Mouse (Mus musculus) forebrain, embryonic 11.5 days (tissue): ENCODE results near the gene Fggy. TPM values are rescaled to one million over a fixed set of nuclear protein-coding genes. Genes with fewer than 3 reads are reported as not detected.

Experiments used
- ATAC-seq: fragments of 200-750 bp; cut with Nextera tagmentation; replicated peaks from 2 replicates; pipeline ENCODE4 v1.8.0; 2017; ENCODE audit warnings: moderate TSS enrichment; ENCODE audit not compliant: low FRiP score
- DNase-seq: peaks from one replicate; pipeline ENCODE4 v3.0.0-alpha.2; 2017; ENCODE audit warnings: low spot score
- H3K27ac ChIP-seq: fragments of 300-500 bp; sonication (generic); 2 replicates; pipeline ENCODE4 v1.5.1; 2014; ENCODE audit warnings: low read depth, low read length
- H3K27me3 ChIP-seq: fragments of 300-500 bp; sonication (generic); 2 replicates; pipeline ENCODE4 v1.6.1; 2014; ENCODE audit warnings: mild to moderate bottlenecking, low read length, mixed read lengths; ENCODE audit not compliant: control insufficient read depth, insufficient read depth
- H3K36me3 ChIP-seq: fragments of 300-500 bp; sonication (generic); 2 replicates; pipeline ENCODE4 v1.6.1; 2014; ENCODE audit warnings: mild to moderate bottlenecking, low read length, moderate library complexity, mixed read lengths; ENCODE audit not compliant: control insufficient read depth, insufficient read depth
- H3K4me1 ChIP-seq: fragments of 300-500 bp; sonication (generic); replicated peaks from 2 replicates; pipeline ENCODE4 v1.6.1; 2014; ENCODE audit warnings: low read length, mixed read lengths; ENCODE audit not compliant: control insufficient read depth, insufficient read depth
- H3K4me2 ChIP-seq: fragments of 300-500 bp; sonication (generic); 2 replicates; pipeline ENCODE4 v1.6.1; 2014; ENCODE audit warnings: low read depth, mild to moderate bottlenecking, low read length, moderate library complexity, mixed read lengths; ENCODE audit not compliant: severe bottlenecking
- H3K4me3 ChIP-seq: fragments of 300-500 bp; sonication (generic); 2 replicates; pipeline ENCODE4 v1.5.1; 2014; ENCODE audit warnings: low read depth, low read length
- H3K9ac ChIP-seq: fragments of 300-500 bp; sonication (generic); 2 replicates; pipeline ENCODE4 v1.6.1; 2014; ENCODE audit warnings: low read length
- H3K9me3 ChIP-seq: fragments of 300-500 bp; sonication (generic); 2 replicates; pipeline ENCODE4 v1.6.1; 2016; ENCODE audit warnings: low read length, mixed read lengths; ENCODE audit not compliant: control insufficient read depth
- WGBS: fragments of 180-500 bp; shearing (Covaris S2); extraction: QIAGEN DNeasy Blood & Tissue Kit; methylation state at CpG from one replicate; pipeline ENCODE4 v1.1.7; 2014; 5-methylcytosine and 5-hydroxymethylcytosine counted together
- polyA plus RNA-seq: library from polyadenylated mRNA; unstranded; fragments of >200 nt; fragmentation: Nextera tagmentation; extraction: Ambion mirVana; gene quantifications from 2 replicates; pipeline ENCODE4 v1.2.1, GENCODE M21; 2014

The Fggy gene
- polyA plus RNA-seq, 1 experiment from 2014 or later = 7.7 TPM

GRCm38 (mm10) chr4:95771945-95772344 is 214.6 kb downstream of the Fggy start:
- no peak for DNase-seq
- ATAC-seq = no peak
- Histone ChIP-seq H3K4me3 (no peak overlapping the region), H3K4me1 (peaks cover 6% of the 10 kb centered on the region; the same call in 1 of the 2 replicates), H3K27me3 (no peaks in the 10 kb centered on the region), H3K9me3 (no peaks in the 10 kb centered on the region), H3K9ac (no peak overlapping the region), H3K36me3 (no peaks in the 10 kb centered on the region), H3K27ac (no peak overlapping the region), H3K4me2 (no peak overlapping the region)
- WGBS = 33% methylated on average over 4 of the region's 4 CpGs

GRCm38 (mm10) chr4:95772663-95773062 is 215.4 kb downstream of the Fggy start:
- Histone ChIP-seq H3K9me3 (no peaks in the 10 kb centered on the region), H3K27me3 (no peaks in the 10 kb centered on the region), H3K9ac (no peak overlapping the region), H3K27ac (no peak overlapping the region), H3K4me1 (peaks cover 6% of the 10 kb centered on the region; the same call in 1 of the 2 replicates), H3K36me3 (no peaks in the 10 kb centered on the region), H3K4me3 (no peak overlapping the region), H3K4me2 (no peak overlapping the region)
- DNase-seq (no peak), ATAC-seq (no peak)
- WGBS = 12% methylated on average over 3 of the region's 3 CpGs

- Histone ChIP-seq H3K36me3 (no peaks in the 10 kb centered on the region), H3K9ac (no peak overlapping the region), H3K27me3 (no peaks in the 10 kb centered on the region), H3K4me2 (no peak overlapping the region), H3K4me3 (no peak overlapping the region), H3K9me3 (no peaks in the 10 kb centered on the region), H3K4me1 (peaks cover 6% of the 10 kb centered on the region; the same call in 1 of the 2 replicates), H3K27ac (no peak overlapping the region)
- no peak for ATAC-seq
- no peak for DNase-seq
- WGBS = 83% methylated on average over 3 of the region's 3 CpGs
These were observed 218.3 kb downstream of the Fggy start for GRCm38 (mm10) chr4:95775574-95775973.

GRCm38 (mm10) chr4:95777839-95778238 is 220.5 kb downstream of the Fggy start:
- Histone ChIP-seq H3K4me3 (no peak overlapping the region), H3K9ac (no peak overlapping the region), H3K27me3 (no peaks in the 10 kb centered on the region), H3K27ac (no peak overlapping the region), H3K4me1 (no peaks in the 10 kb centered on the region; the same call in 1 of the 2 replicates), H3K9me3 (no peaks in the 10 kb centered on the region), H3K36me3 (no peaks in the 10 kb centered on the region), H3K4me2 (no peak overlapping the region)
- 77% methylated on average over 2 of the region's 2 CpGs for WGBS
- no peak for ATAC-seq
- DNase-seq = no peak

- H3K4me1 ChIP-seq = no peaks in the 10 kb centered on the region
- no peak for ATAC-seq
- no peak overlapping the region for H3K4me2 ChIP-seq
- H3K4me3 ChIP-seq = no peak overlapping the region
- no peak overlapping the region for H3K27ac ChIP-seq
- H3K9ac ChIP-seq = no peak overlapping the region
- DNase-seq = no peak
- WGBS = 89% methylated on average over 4 of the region's 4 CpGs
- no peaks in the 10 kb centered on the region for H3K9me3 ChIP-seq
- H3K36me3 ChIP-seq = no peaks in the 10 kb centered on the region
- no peaks in the 10 kb centered on the region for H3K27me3 ChIP-seq
These were observed 221.2 kb downstream of the Fggy start for GRCm38 (mm10) chr4:95778528-95778927.

GRCm38 (mm10) chr4:95784146-95784895 is 227.0 kb downstream of the Fggy start:
- Histone ChIP-seq H3K9me3 (no peaks in the 10 kb centered on the region), H3K4me1 (no peaks in the 10 kb centered on the region), H3K36me3 (no peaks in the 10 kb centered on the region), H3K27ac (no peak overlapping the region), H3K27me3 (no peaks in the 10 kb centered on the region), H3K4me2 (no peak overlapping the region), H3K9ac (no peak overlapping the region), H3K4me3 (no peak overlapping the region)
- 88% methylated on average over 4 of the region's 4 CpGs for WGBS
- DNase-seq = no peak
- no peak for ATAC-seq

GRCm38 (mm10) chr4:95787609-95788008 is 230.3 kb downstream of the Fggy start:
- H3K4me2 ChIP-seq = no peak overlapping the region

GRCm38 (mm10) chr4:95788867-95789266 is 231.6 kb downstream of the Fggy start:
- WGBS = 63% methylated on average over 2 of the region's 2 CpGs
- Histone ChIP-seq H3K9ac (no peak overlapping the region), H3K4me3 (no peak overlapping the region), H3K4me1 (no peaks in the 10 kb centered on the region), H3K9me3 (no peaks in the 10 kb centered on the region), H3K4me2 (no peak overlapping the region), H3K27me3 (no peaks in the 10 kb centered on the region), H3K27ac (no peak overlapping the region), H3K36me3 (no peaks in the 10 kb centered on the region)
- no peak for ATAC-seq
- DNase-seq = no peak

More at GRCm38 (mm10) chr4:95787609-95788008, 230.3 kb downstream of the Fggy start:
- Histone ChIP-seq H3K4me3 (no peak overlapping the region), H3K27me3 (no peaks in the 10 kb centered on the region), H3K36me3 (no peaks in the 10 kb centered on the region), H3K9ac (no peak overlapping the region), H3K9me3 (no peaks in the 10 kb centered on the region), H3K27ac (no peak overlapping the region), H3K4me1 (no peaks in the 10 kb centered on the region)
- WGBS = 56% methylated on average over 2 of the region's 2 CpGs
- DNase-seq (no peak), ATAC-seq (no peak)

- Histone ChIP-seq H3K36me3 (no peaks in the 10 kb centered on the region), H3K9ac (no peak overlapping the region), H3K4me1 (no peaks in the 10 kb centered on the region), H3K9me3 (no peaks in the 10 kb centered on the region), H3K4me3 (no peak overlapping the region), H3K4me2 (no peak overlapping the region), H3K27me3 (no peaks in the 10 kb centered on the region), H3K27ac (no peak overlapping the region)
- ATAC-seq (no peak), DNase-seq (no peak)
- WGBS = 74% methylated on average over 3 of the region's 3 CpGs
These were observed 234.7 kb downstream of the Fggy start for GRCm38 (mm10) chr4:95791913-95792475.
